Mouse (Mus musculus) kidney, embryonic 16.5 days (tissue): ENCODE results near the gene Slc4a1. TPM values are rescaled to one million over a fixed set of nuclear protein-coding genes. Genes with fewer than 3 reads are reported as not detected.

Source experiments
- ATAC-seq: fragments of 200-750 bp; cut with Nextera tagmentation; 2 replicates; pipeline ENCODE4 v1.8.0; 2017; ENCODE audit warnings: moderate TSS enrichment; ENCODE audit not compliant: low FRiP score, low TSS enrichment
- H3K27ac ChIP-seq: fragments of 300-500 bp; sonication (generic); 2 replicates; pipeline ENCODE4 v1.5.1; 2014; ENCODE audit warnings: low read length
- H3K27me3 ChIP-seq: fragments of 300-500 bp; sonication (generic); 2 replicates; pipeline ENCODE4 v1.6.1; 2014; ENCODE audit warnings: low read length, control low read depth, mixed read lengths; ENCODE audit not compliant: insufficient read depth
- H3K36me3 ChIP-seq: fragments of 300-500 bp; sonication (generic); 2 replicates; pipeline ENCODE4 v1.6.1; 2014; ENCODE audit warnings: low read length, control low read depth, mixed read lengths; ENCODE audit not compliant: insufficient read depth
- H3K4me1 ChIP-seq: fragments of 300-500 bp; sonication (generic); 2 replicates; pipeline ENCODE4 v1.6.1; 2014; ENCODE audit warnings: low read length, control low read depth, mixed read lengths; ENCODE audit not compliant: insufficient read depth
- H3K4me2 ChIP-seq: fragments of 300-500 bp; sonication (generic); replicated peaks from 2 replicates; pipeline ENCODE4 v1.6.1; 2014; ENCODE audit warnings: low read depth, low read length
- H3K4me3 ChIP-seq: fragments of 300-500 bp; sonication (generic); 2 replicates; pipeline ENCODE4 v1.5.1; 2014; ENCODE audit warnings: mild to moderate bottlenecking, low read length
- H3K9ac ChIP-seq: fragments of 300-500 bp; sonication (generic); replicated peaks from 2 replicates; pipeline ENCODE4 v1.6.1; 2014; ENCODE audit warnings: low read length
- H3K9me3 ChIP-seq: fragments of 300-500 bp; sonication (generic); 2 replicates; pipeline ENCODE4 v1.6.1; 2016; ENCODE audit warnings: low read length, control low read depth
- WGBS: fragments of 180-500 bp; shearing (Covaris S2); extraction: QIAGEN DNeasy Blood & Tissue Kit; methylation state at CpG from one replicate; pipeline ENCODE4 v1.1.7; 2014; 5-methylcytosine and 5-hydroxymethylcytosine counted together
- polyA plus RNA-seq: library from polyadenylated mRNA; unstranded; fragments of >200 nt; fragmentation: Nextera tagmentation; extraction: Ambion mirVana; gene quantifications from 2 replicates; pipeline ENCODE4 v1.2.1, GENCODE M21; 2015

Gene Slc4a1
- polyA plus RNA-seq, 1 experiment from 2014 or later = 9.0 TPM

- ATAC-seq = no peak
- Histone ChIP-seq H3K4me2 (no peak overlapping the region), H3K36me3 (no peaks in the 10 kb centered on the region), H3K4me3 (no peak overlapping the region), H3K27me3 (no peaks in the 10 kb centered on the region), H3K4me1 (0 out of 2 replicates have a peak, but pooled peaks cover 5% of the 10 kb centered on the region), H3K27ac (no peak overlapping the region), H3K9me3 (peaks cover 3% of the 10 kb centered on the region; the same call in 1 of the 2 replicates), H3K9ac (no peak overlapping the region)
These were observed 32.9 kb downstream of the Slc4a1 start for GRCm38 (mm10) chr11:102333061-102333460.

GRCm38 (mm10) chr11:102331806-102332205 lies 34.2 kb downstream of the Slc4a1 start:
- Histone ChIP-seq H3K27me3 (no peaks in the 10 kb centered on the region), H3K4me1 (0 out of 2 replicates have a peak, but pooled peaks cover 5% of the 10 kb centered on the region), H3K36me3 (no peaks in the 10 kb centered on the region), H3K9ac (no peak overlapping the region), H3K4me3 (no peak overlapping the region), H3K9me3 (peaks cover 3% of the 10 kb centered on the region; the same call in 1 of the 2 replicates), H3K27ac (no peak overlapping the region), H3K4me2 (no peak overlapping the region)
- WGBS = 53% methylated on average over 4 of the region's 4 CpGs
- no peak for ATAC-seq

- Histone ChIP-seq H3K4me2 (no peak overlapping the region), H3K9ac (no peak overlapping the region), H3K4me1 (0 out of 2 replicates have a peak, but pooled peaks cover 1% of the 10 kb centered on the region), H3K9me3 (peaks cover 3% of the 10 kb centered on the region; the same call in 1 of the 2 replicates), H3K27ac (no peak overlapping the region), H3K4me3 (no peak overlapping the region), H3K36me3 (no peaks in the 10 kb centered on the region), H3K27me3 (no peaks in the 10 kb centered on the region)
- no peak for ATAC-seq
- 65% methylated on average over 3 of the region's 3 CpGs for WGBS
These were observed 36.0 kb downstream of the Slc4a1 start for GRCm38 (mm10) chr11:102330039-102330438.

- Histone ChIP-seq H3K27me3 (no peaks in the 10 kb centered on the region), H3K9me3 (peaks cover 3% of the 10 kb centered on the region; the same call in 1 of the 2 replicates), H3K27ac (no peak overlapping the region), H3K9ac (no peak overlapping the region), H3K4me1 (no peaks in the 10 kb centered on the region), H3K4me3 (no peak overlapping the region), H3K4me2 (no peak overlapping the region), H3K36me3 (no peaks in the 10 kb centered on the region)
- no peak for ATAC-seq
These were observed 36.5 kb downstream of the Slc4a1 start for GRCm38 (mm10) chr11:102329518-102329917.

- no peak for ATAC-seq
- Histone ChIP-seq H3K27ac (no peak overlapping the region), H3K4me3 (no peak overlapping the region), H3K9me3 (no peaks in the 10 kb centered on the region), H3K4me2 (no peak overlapping the region), H3K36me3 (no peaks in the 10 kb centered on the region), H3K4me1 (no peaks in the 10 kb centered on the region), H3K9ac (no peak overlapping the region), H3K27me3 (no peaks in the 10 kb centered on the region)
- 89% methylated on average over 7 of the region's 7 CpGs for WGBS
These were observed 38.2 kb downstream of the Slc4a1 start for GRCm38 (mm10) chr11:102327839-102328238.

GRCm38 (mm10) chr11:102327250-102327649 lies 38.8 kb downstream of the Slc4a1 start:
- WGBS = 59% methylated on average over 5 of the region's 5 CpGs
- no peak for ATAC-seq
- no peak overlapping the region for H3K9ac ChIP-seq

GRCm38 (mm10) chr11:102323516-102323915 lies 42.5 kb downstream of the Slc4a1 start:
- Histone ChIP-seq H3K27ac (no peak overlapping the region), H3K4me3 (no peak overlapping the region), H3K27me3 (no peaks in the 10 kb centered on the region), H3K4me1 (peaks cover 9% of the 10 kb centered on the region; the same call in 1 of the 2 replicates), H3K9me3 (no peaks in the 10 kb centered on the region), H3K36me3 (no peaks in the 10 kb centered on the region), H3K9ac (no peak overlapping the region), H3K4me2 (no peak overlapping the region)
- 83% methylated on average over 1 of the region's 1 CpGs for WGBS
- ATAC-seq = no peak

More at GRCm38 (mm10) chr11:102327250-102327649, 38.8 kb downstream of the Slc4a1 start:
- Histone ChIP-seq H3K27me3 (no peaks in the 10 kb centered on the region), H3K4me1 (no peaks in the 10 kb centered on the region), H3K9me3 (no peaks in the 10 kb centered on the region), H3K4me3 (no peak overlapping the region), H3K4me2 (no peak overlapping the region), H3K36me3 (no peaks in the 10 kb centered on the region), H3K27ac (no peak overlapping the region)

- H3K27ac ChIP-seq = no peak overlapping the region
- 81% methylated on average over 6 of the region's 6 CpGs for WGBS
These were observed 44.1 kb downstream of the Slc4a1 start for GRCm38 (mm10) chr11:102321931-102322330.

GRCm38 (mm10) chr11:102320686-102321005 lies 45.4 kb downstream of the Slc4a1 start:
- Histone ChIP-seq H3K9me3 (no peaks in the 10 kb centered on the region), H3K27me3 (no peaks in the 10 kb centered on the region), H3K36me3 (no peaks in the 10 kb centered on the region), H3K9ac (peak overlapping the region; percentile 100), H3K27ac (peak overlapping the region; percentile 98), H3K4me3 (peak overlapping the region; percentile 98), H3K4me1 (peaks cover 14% of the 10 kb centered on the region; the same call in 1 of the 2 replicates), H3K4me2 (peak overlapping the region; percentile 96)
- ATAC-seq = no peak
- 11% methylated on average over 10 of the region's 10 CpGs for WGBS

More at GRCm38 (mm10) chr11:102321931-102322330, 44.1 kb downstream of the Slc4a1 start:
- no peaks in the 10 kb centered on the region for H3K27me3 ChIP-seq
- H3K9ac ChIP-seq = no peak overlapping the region
- H3K36me3 ChIP-seq = no peaks in the 10 kb centered on the region
- peaks cover 9% of the 10 kb centered on the region; the same call in 1 of the 2 replicates for H3K4me1 ChIP-seq
- ATAC-seq = no peak
- no peak overlapping the region for H3K4me2 ChIP-seq
- H3K4me3 ChIP-seq = no peak overlapping the region
- no peaks in the 10 kb centered on the region for H3K9me3 ChIP-seq

GRCm38 (mm10) chr11:102319941-102320685 lies 45.9 kb downstream of the Slc4a1 start:
- Histone ChIP-seq H3K4me3 (peak overlapping the region; percentile 98), H3K27ac (peak overlapping the region; percentile 98), H3K4me2 (peak overlapping the region; percentile 96), H3K36me3 (no peaks in the 10 kb centered on the region), H3K9me3 (no peaks in the 10 kb centered on the region), H3K9ac (peak overlapping the region; percentile 100), H3K27me3 (no peaks in the 10 kb centered on the region), H3K4me1 (peaks cover 17% of the 10 kb centered on the region)
- WGBS = under 1% methylated on average over 38 of the region's 38 CpGs
- ATAC-seq = no peak
